Comparison of ENCODE assay signal across 8 mouse cellular contexts in genomic region chr1:179087033-179087998, GRCm38 (mm10).
A peak's percentile ranks its signal among the peaks of the same experiment; 100 is the strongest.
DNase-seq lines count a peak whose midpoint lies in the region; ATAC-seq and TF ChIP-seq lines count a peak whose summit lies in the region.

No protein-coding gene starts in this region.

- H3K27me3 ChIP-seq in heart, embryonic 12.5 days (replicated peaks): no peaks in the 10 kb centered on the region
- no peaks in the 10 kb centered on the region for H3K27me3 ChIP-seq in CH12.LX (replicated peaks)

- intact Hi-C loops in gastrocnemius, postnatal 36 days (cut with DNase I): no loop called here

- peaks cover 29% of the 10 kb centered on the region for H3K4me1 ChIP-seq in heart, embryonic 12.5 days (replicated peaks)
- no peaks in the 10 kb centered on the region for H3K4me1 ChIP-seq in CH12.LX (ENCODE audit: control insufficient read depth in 1 of 2, insufficient read depth in 2 of 2)

- peak; percentile 23 to 49 for DNase-seq in heart, adult 18-20 months
- DNase-seq in CH12.LX (ENCODE audit: extremely low read depth): peak; percentile 42
- DNase-seq in brain, embryonic 14.5 days (ENCODE audit: low read depth): peak; percentile 62
- peak; percentile 9 to 44 for DNase-seq in lung, adult 18-20 months
- no peak for DNase-seq in right cerebral cortex, postnatal 10 days (ENCODE audit: low spot score in 2 of 2)
- no peak for DNase-seq in gastrocnemius, postnatal 36 days

- H3K9ac ChIP-seq in heart, embryonic 12.5 days: no peak overlapping the region
- H3K9ac ChIP-seq in CH12.LX (ENCODE audit: insufficient read depth, low read depth): no peak overlapping the region

- dilution Hi-C loops in CH12.LX (cut with MboI; ENCODE audit: extremely low pct_ligation_motif_present, extremely low pct_unique_long_range_greater_than_20kb, low sequenced_read_pairs): no loop called here

- peak in 1 of 2 experiments; percentile 45; a peak in 2 of 4 replicates for TF ChIP-seq CTCF in CH12.LX (conservative IDR thresholded peaks at IDR 0.05 in 1 of 2, IDR thresholded peaks at IDR 0.05 in 1 of 2; ENCODE audit: low read depth in 2 of 2, low read length in 2 of 2)
- peak; percentile 31; the same call in 1 of the 2 replicates for TF ChIP-seq CTCF in brain, embryonic 14.5 days (IDR thresholded peaks at IDR 0.05; ENCODE audit: borderline replicate concordance, extremely low read depth, insufficient read depth, insufficient read length)

- no peaks in the 10 kb centered on the region for H3K36me3 ChIP-seq in heart, embryonic 12.5 days
- H3K36me3 ChIP-seq in CH12.LX (replicated peaks in 1 of 2; ENCODE audit: control insufficient read depth in 1 of 2, insufficient read depth in 1 of 2, low read length in 1 of 2): peaks cover under 1 to 14% of the 10 kb centered on the region in 2 experiments

- in situ Hi-C loops in CH12.LX (cut with MboI; ENCODE audit: low pct_ligation_motif_present, low pct_unique_long_range_greater_than_20kb, low sequenced_read_pairs): no loop called here

- no peak for ATAC-seq in heart, embryonic 12.5 days (ENCODE audit: insufficient number of reproducible peaks, low FRiP score)
- ATAC-seq in granulocyte monocyte progenitor cell, adult 5-6 weeks (replicated peaks; ENCODE audit: poor library complexity, severe bottlenecking): peak; percentile 70

- H3K4me3 ChIP-seq in heart, embryonic 12.5 days: no peak overlapping the region
- no peak overlapping the region for H3K4me3 ChIP-seq in CH12.LX (replicated peaks in 1 of 3; ENCODE audit: low read depth in 2 of 3, low read length in 2 of 3, poor library complexity in 1 of 3)

- no peak overlapping the region for H3K4me2 ChIP-seq in heart, embryonic 12.5 days
- H3K4me2 ChIP-seq in CH12.LX (ENCODE audit: insufficient read depth, low read depth, poor library complexity, severe bottlenecking): no peak overlapping the region

- no peak for TF ChIP-seq EP300 in CH12.LX (IDR thresholded peaks at IDR 0.05; ENCODE audit: low read length)

- no peak overlapping the region for H3K27ac ChIP-seq in heart, embryonic 12.5 days (ENCODE audit: poor library complexity, severe bottlenecking)
- no peak overlapping the region for H3K27ac ChIP-seq in CH12.LX (ENCODE audit: insufficient read depth, low read depth)

- TF ChIP-seq RAD21 in CH12.LX (IDR thresholded peaks at IDR 0.05; ENCODE audit: low read depth, low read length): peak; percentile 29

- WGBS in heart, embryonic 12.5 days: 51% methylated on average over 6 of the region's 6 CpGs

- H3K79me2 ChIP-seq in CH12.LX (replicated peaks; ENCODE audit: control insufficient read depth, extremely low read depth, insufficient read depth, poor library complexity, severe bottlenecking): no peaks in the 10 kb centered on the region

- no peak for TF ChIP-seq POLR2A in CH12.LX (IDR thresholded peaks at IDR 0.05; ENCODE audit: low read depth, low read length)
- no peak for TF ChIP-seq POLR2A in brain, embryonic 14.5 days (IDR thresholded peaks at IDR 0.05; ENCODE audit: borderline replicate concordance, extremely low read depth, insufficient read depth, insufficient read length, poor library complexity, severe bottlenecking)

- H3K9me3 ChIP-seq in heart, embryonic 12.5 days (replicated peaks): peaks cover 3% of the 10 kb centered on the region; the same call in 1 of the 2 replicates
- H3K9me3 ChIP-seq in CH12.LX (replicated peaks; ENCODE audit: low read length): peaks cover 3% of the 10 kb centered on the region

TF ChIP-seq in CH12.LX, 34 proteins besides CTCF, POLR2A, EP300 and RAD21:
- TF ChIP-seq BHLHE40 (IDR thresholded peaks at IDR 0.05; ENCODE audit: low read depth, low read length) (no peak), NRF1 (IDR thresholded peaks at IDR 0.05; ENCODE audit: low read depth, low read length) (no peak), MAX (IDR thresholded peaks at IDR 0.05; ENCODE audit: low read length) (no peak), ELF1 (IDR thresholded peaks at IDR 0.05; ENCODE audit: low read depth, low read length) (no peak), KAT2A (IDR thresholded peaks at IDR 0.05; ENCODE audit: insufficient replicate concordance, low read length) (no peak), MYC (IDR thresholded peaks at IDR 0.05; ENCODE audit: low read depth, low read length) (no peak), GABPA (IDR thresholded peaks at IDR 0.05; ENCODE audit: insufficient replicate concordance, low read depth, low read length) (no peak), JUN (IDR thresholded peaks at IDR 0.05; ENCODE audit: insufficient read depth, low read depth, low read length) (no peak), ZMIZ1 (IDR thresholded peaks at IDR 0.05; ENCODE audit: low read depth, low read length) (no peak), NELFE (IDR thresholded peaks at IDR 0.05; ENCODE audit: low read depth, low read length) (no peak), USF2 (conservative IDR thresholded peaks at IDR 0.05; ENCODE audit: low read depth, low read length) (no peak), UBTF (IDR thresholded peaks at IDR 0.05; ENCODE audit: low read depth, low read length) (no peak), HCFC1 (IDR thresholded peaks at IDR 0.05; ENCODE audit: low read depth, low read length) (no peak), ZKSCAN1 (IDR thresholded peaks at IDR 0.05; ENCODE audit: borderline replicate concordance, low read depth, low read length) (no peak), SMC3 (IDR thresholded peaks at IDR 0.05; ENCODE audit: low read depth, low read length) (no peak), RCOR1 (conservative IDR thresholded peaks at IDR 0.05; ENCODE audit: low read depth, low read length) (no peak), PAX5 (IDR thresholded peaks at IDR 0.05; ENCODE audit: low read length) (no peak)

Comparison
In these comparisons a context has a peak if more than half of its experiments do, and no peak if none do; other contexts are left out.
1. DNase-seq: peak in heart, adult 18-20 months (2 of 2), CH12.LX (single experiment), brain, embryonic 14.5 days (single experiment) and lung, adult 18-20 months (2 of 2); none in right cerebral cortex, postnatal 10 days (0 of 2) and gastrocnemius, postnatal 36 days (0 of 2).